Comparison of ENCODE assay signal across 8 mouse cellular contexts in the genomic region with DNA sequence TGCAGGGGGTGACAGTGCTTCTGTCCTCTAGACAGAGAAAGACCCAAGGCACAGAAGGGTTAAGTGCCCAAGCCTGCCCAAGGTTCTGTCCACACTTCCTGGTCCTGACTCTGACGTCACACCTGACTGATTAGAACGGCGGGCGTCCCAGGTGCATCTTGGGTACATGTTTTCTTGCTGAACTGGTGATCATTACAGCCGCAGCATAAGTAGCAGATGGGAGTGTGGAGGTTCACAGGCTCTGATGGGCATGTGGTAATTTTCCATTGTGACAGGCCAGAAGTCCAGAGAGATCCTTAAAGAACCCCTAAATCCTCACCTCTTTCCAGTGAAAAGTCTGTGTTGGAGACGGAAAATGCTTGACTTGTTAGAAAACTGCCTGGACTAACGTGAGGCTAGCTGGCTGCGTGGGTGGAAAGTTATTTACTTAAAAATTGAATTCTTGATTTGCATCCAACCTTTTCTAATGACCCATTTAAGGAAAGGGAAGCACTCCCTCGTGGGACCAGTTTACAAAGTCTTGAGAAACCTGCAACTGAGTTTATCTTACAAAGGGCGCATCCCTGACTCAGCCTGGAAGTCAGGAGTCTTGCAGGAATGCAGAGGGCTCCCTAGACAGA. TPM values are rescaled to one million over a fixed set of nuclear protein-coding genes. Genes with fewer than 3 reads are reported as not detected.
DNase-seq lines count a peak whose midpoint lies in the region; ATAC-seq and TF ChIP-seq lines count a peak whose summit lies in the region.

No protein-coding gene starts in this region.

- no peaks in the 10 kb centered on the region for H3K27me3 ChIP-seq in liver, postnatal 0 days (ENCODE audit: insufficient read depth, low read length)
- H3K27me3 ChIP-seq in liver, embryonic 12.5 days (replicated peaks): no peaks in the 10 kb centered on the region
- no peaks in the 10 kb centered on the region for H3K27me3 ChIP-seq in kidney, embryonic 15.5 days
- H3K27me3 ChIP-seq in stomach, postnatal 0 days (ENCODE audit: control insufficient read depth, insufficient read depth, low read length): no peaks in the 10 kb centered on the region

- WGBS in liver, postnatal 0 days (ENCODE audit: insufficient replicate concordance): 45% methylated on average over 10 of the region's 10 CpGs
- WGBS in liver, embryonic 12.5 days (ENCODE audit: insufficient replicate concordance): 52% methylated on average over 10 of the region's 10 CpGs
- WGBS in kidney, embryonic 15.5 days: 27% methylated on average over 10 of the region's 10 CpGs
- 19% methylated on average over 10 of the region's 10 CpGs for WGBS in stomach, postnatal 0 days

- H3K4me3 ChIP-seq in liver, postnatal 0 days (ENCODE audit: low read depth, low read length): no peak overlapping the region
- H3K4me3 ChIP-seq in liver, embryonic 12.5 days: no peak overlapping the region
- H3K4me3 ChIP-seq in embryonic fibroblast, embryonic 13.5 days (ENCODE audit: insufficient read depth, low read length): no peak overlapping the region
- H3K4me3 ChIP-seq in kidney, embryonic 15.5 days (replicated peaks): no peak overlapping the region
- H3K4me3 ChIP-seq in stomach, postnatal 0 days (ENCODE audit: low read depth, low read length): no peak overlapping the region

- H3K36me3 ChIP-seq in liver, postnatal 0 days (replicated peaks; ENCODE audit: insufficient read depth, low read length): no peaks in the 10 kb centered on the region
- H3K36me3 ChIP-seq in liver, embryonic 12.5 days: no peaks in the 10 kb centered on the region
- H3K36me3 ChIP-seq in kidney, embryonic 15.5 days: no peaks in the 10 kb centered on the region
- no peaks in the 10 kb centered on the region for H3K36me3 ChIP-seq in stomach, postnatal 0 days (ENCODE audit: control insufficient read depth, insufficient read depth, low read length)

- peak; percentile 75 for ATAC-seq in liver, postnatal 0 days
- no peak for ATAC-seq in liver, embryonic 12.5 days
- ATAC-seq in kidney, embryonic 15.5 days (replicated peaks; ENCODE audit: low FRiP score): peak; percentile 11; the same call in 1 of the 2 replicates
- peak; percentile 68 for ATAC-seq in stomach, postnatal 0 days (ENCODE audit: low FRiP score, low TSS enrichment)

- H3K9ac ChIP-seq in liver, postnatal 0 days (replicated peaks): no peak overlapping the region
- no peak overlapping the region for H3K9ac ChIP-seq in liver, embryonic 12.5 days
- H3K9ac ChIP-seq in kidney, embryonic 15.5 days: no peak overlapping the region
- H3K9ac ChIP-seq in stomach, postnatal 0 days (ENCODE audit: low read length): peak overlapping the region; percentile 35

- H3K4me1 ChIP-seq in liver, postnatal 0 days (ENCODE audit: insufficient read depth): peaks cover 3% of the 10 kb centered on the region; the same call in 1 of the 2 replicates
- H3K4me1 ChIP-seq in liver, embryonic 12.5 days: peaks cover 9% of the 10 kb centered on the region; the same call in 1 of the 2 replicates
- peaks cover 14% of the 10 kb centered on the region for H3K4me1 ChIP-seq in embryonic fibroblast, embryonic 13.5 days (ENCODE audit: control insufficient read depth, insufficient read depth, low read length)
- peaks cover 41% of the 10 kb centered on the region for H3K4me1 ChIP-seq in kidney, embryonic 15.5 days
- H3K4me1 ChIP-seq in stomach, postnatal 0 days (replicated peaks; ENCODE audit: control insufficient read depth, insufficient read depth): peaks cover 11% of the 10 kb centered on the region; the same call in 1 of the 2 replicates

- H3K9me3 ChIP-seq in liver, postnatal 0 days (ENCODE audit: low read length): no peaks in the 10 kb centered on the region
- H3K9me3 ChIP-seq in liver, embryonic 12.5 days (replicated peaks): no peaks in the 10 kb centered on the region
- no peaks in the 10 kb centered on the region for H3K9me3 ChIP-seq in kidney, embryonic 15.5 days (replicated peaks)
- H3K9me3 ChIP-seq in stomach, postnatal 0 days (ENCODE audit: control insufficient read depth, low read length): no peaks in the 10 kb centered on the region

- H3K27ac ChIP-seq in liver, postnatal 0 days (ENCODE audit: low read depth): no peak overlapping the region
- no peak overlapping the region for H3K27ac ChIP-seq in liver, embryonic 12.5 days
- H3K27ac ChIP-seq in embryonic fibroblast, embryonic 13.5 days (ENCODE audit: insufficient read depth, low read length): peak overlapping the region; percentile 90
- peak overlapping the region; percentile 84 for H3K27ac ChIP-seq in kidney, embryonic 15.5 days
- peak overlapping the region; percentile 79 for H3K27ac ChIP-seq in stomach, postnatal 0 days (replicated peaks)

- TF ChIP-seq POLR2A in embryonic fibroblast, embryonic 13.5 days (IDR thresholded peaks at IDR 0.05; ENCODE audit: low read depth, low read length): no peak

- DNase-seq in liver, postnatal 0 days: peak; percentile 43
- DNase-seq in stomach, postnatal 0 days (ENCODE audit: low spot score): peak; percentile 73
- no peak for DNase-seq in ovary, postnatal 36 days (ENCODE audit: low spot score)
- DNase-seq in left cerebral cortex, adult 18-20 months (ENCODE audit: low spot score in 2 of 2): no peak
- no peak for DNase-seq in embryo, embryonic 10 days (ENCODE audit: low spot score)

- no peak for TF ChIP-seq CTCF in liver, postnatal 0 days (IDR thresholded peaks at IDR 0.05; ENCODE audit: low read depth)
- no peak for TF ChIP-seq CTCF in embryonic fibroblast, embryonic 13.5 days (IDR thresholded peaks at IDR 0.05; ENCODE audit: borderline replicate concordance, insufficient read depth, low read length)
- TF ChIP-seq CTCF in stomach, postnatal 0 days (IDR thresholded peaks at IDR 0.05; ENCODE audit: low read depth): no peak

- TF ChIP-seq EP300 in liver, postnatal 0 days (IDR thresholded peaks at IDR 0.05; ENCODE audit: low read depth): no peak
- TF ChIP-seq EP300 in stomach, postnatal 0 days (optimal IDR thresholded peaks at IDR 0.05): peak; percentile 18

- H3K4me2 ChIP-seq in liver, postnatal 0 days (ENCODE audit: low read depth, low read length): 0 out of 2 replicates have a peak overlapping the region, but pooled peaks have one; percentile 12
- no peak overlapping the region for H3K4me2 ChIP-seq in liver, embryonic 12.5 days
- peak overlapping the region; percentile 35 for H3K4me2 ChIP-seq in kidney, embryonic 15.5 days
- no peak overlapping the region for H3K4me2 ChIP-seq in stomach, postnatal 0 days (replicated peaks; ENCODE audit: low read depth)

RNA-seq across cellular contexts. Expression of a gene that starts 20.4 kb away (rescaled TPM):
- not detected in 2 replicates for polyA plus RNA-seq in liver, postnatal 0 days (2015; fragmentation: Nextera tagmentation; extraction: Ambion mirVana)
- not detected in 2 replicates for polyA plus RNA-seq in liver, embryonic 12.5 days (2016; fragmentation: Nextera tagmentation; extraction: Ambion mirVana)
- not detected in 2 replicates for polyA plus RNA-seq in embryonic fibroblast, embryonic 13.5 days (2011; ENCODE audit: insufficient read length, low read depth, missing spikeins)
- not detected in 2 replicates for polyA plus RNA-seq in kidney, embryonic 15.5 days (2015; fragmentation: Nextera tagmentation; extraction: Ambion mirVana)
- not detected in 2 replicates for polyA plus RNA-seq in stomach, postnatal 0 days (2015; fragmentation: Nextera tagmentation; extraction: Ambion mirVana)
- total RNA-seq in left cerebral cortex, adult 18-20 months (2021): not detected

Comparison
In these comparisons a context has a peak if more than half of its experiments do, and no peak if none do; other contexts are left out.
1. H3K4me2 ChIP-seq: peak in liver, postnatal 0 days (single experiment) and kidney, embryonic 15.5 days (single experiment); none in liver, embryonic 12.5 days (single experiment) and stomach, postnatal 0 days (single experiment).
2. DNase-seq: peak in liver, postnatal 0 days (single experiment) and stomach, postnatal 0 days (single experiment); none in ovary, postnatal 36 days (single experiment), left cerebral cortex, adult 18-20 months (0 of 2) and embryo, embryonic 10 days (single experiment).
3. H3K27ac ChIP-seq: peak in embryonic fibroblast, embryonic 13.5 days (single experiment), kidney, embryonic 15.5 days (single experiment) and stomach, postnatal 0 days (single experiment); none in liver, postnatal 0 days (single experiment) and liver, embryonic 12.5 days (single experiment).